Mouse (Mus musculus): ENCODE measurements at regions not wholly inside any gene's neighbourhood (a gene's known extent, or its start where the extent isn't known, plus 50 kb on each side); places are given as distances from the start of the nearest gene placed in this dataset.

- no peak for DNase-seq (ENCODE audit: low read depth, low spot score)
These were observed 1422.4 kb upstream of the Gm6569 start for GRCm38 (mm10) chr15:72411956-72412355.
